Mouse (Mus musculus): Measurements from ENCODE around the gene Klhdc8b. TPM values are rescaled to one million over a fixed set of nuclear protein-coding genes. Genes with fewer than 3 reads are reported as not detected.

Gene Klhdc8b
- 58.1 and 71.8 TPM in 2 replicates for polyA plus RNA-seq (2014; fragmentation: Nextera tagmentation; extraction: Ambion mirVana)

DNA sequence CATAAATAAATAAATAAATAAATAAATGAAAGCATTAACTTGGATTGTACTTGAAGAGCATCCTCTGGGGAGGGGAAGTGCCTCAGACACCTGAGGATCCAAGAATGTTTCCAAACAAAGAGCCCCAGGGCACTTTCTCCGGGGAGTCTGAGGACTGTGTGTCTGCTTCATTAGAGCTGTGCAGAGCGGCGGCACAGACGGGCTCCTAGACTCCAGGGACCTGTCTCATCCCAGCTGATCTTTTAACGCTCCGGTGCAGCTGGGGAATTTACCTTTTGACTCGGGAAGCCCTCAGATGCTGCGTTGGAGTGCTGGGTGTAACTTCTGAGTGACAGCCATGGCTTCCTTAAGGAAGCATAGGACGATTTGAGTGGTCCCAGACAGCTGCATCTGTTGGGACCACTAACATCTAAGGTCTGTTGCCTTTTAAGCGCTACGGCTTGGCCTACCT lies at the start of gene Klhdc8b:
Gene Klhdc8b (minus strand): TSS at position 401 of the 451 bp plus-strand sequence.
- Histone ChIP-seq H3K9me3 (replicated peaks; ENCODE audit: control insufficient read depth, low read length) (no peaks in the 10 kb centered on the region), H3K4me2 (peak within 1 kb of the TSS; percentile 94), H3K4me1 (ENCODE audit: control insufficient read depth, insufficient read depth, low read length) (peaks cover 16% of the 10 kb centered on the region), H3K4me3 (ENCODE audit: low read depth, low read length) (peak within 1 kb of the TSS; percentile 95), H3K9ac (ENCODE audit: low read depth, low read length) (peak within 1 kb of the TSS; percentile 95), H3K27me3 (ENCODE audit: control insufficient read depth, insufficient read depth, low read length) (no peaks in the 10 kb centered on the region), H3K27ac (ENCODE audit: low read depth, low read length) (peak within 1 kb of the TSS; percentile 94), H3K36me3 (ENCODE audit: control insufficient read depth, insufficient read depth, low read length) (peaks cover 23% of the 10 kb centered on the region)
- 27% methylated on average over 11 of the region's 11 CpGs for WGBS (ENCODE audit: insufficient replicate concordance)
- ATAC-seq (replicated peaks; ENCODE audit: insufficient number of reproducible peaks, low FRiP score, low TSS enrichment): 0 out of 2 replicates have a peak, but pooled peaks have one; percentile 1

DNA sequence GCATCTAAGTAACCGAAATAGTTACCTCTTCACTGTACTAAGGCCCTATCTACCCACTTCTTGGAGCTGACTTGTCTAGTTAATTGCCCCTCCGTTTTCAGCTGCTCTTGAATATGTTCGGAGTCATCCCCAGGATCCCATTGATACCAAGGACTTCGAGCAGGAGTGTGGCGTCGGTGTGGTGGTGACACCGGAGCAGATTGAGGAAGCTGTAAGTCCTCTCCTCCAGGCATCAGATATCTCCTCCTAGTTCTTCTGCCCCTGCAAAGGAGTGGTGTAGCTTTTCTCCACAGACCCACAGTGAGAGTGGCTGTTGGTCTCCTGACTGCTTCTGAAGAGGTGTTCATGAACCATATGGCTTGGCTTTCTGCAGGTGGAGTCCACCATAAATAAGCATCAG lies 47.4 kb upstream of the Klhdc8b start:
- Histone ChIP-seq H3K4me2 (peak overlapping the region; percentile 95), H3K9me3 (replicated peaks; ENCODE audit: control insufficient read depth, low read length) (no peaks in the 10 kb centered on the region), H3K4me3 (ENCODE audit: low read depth, low read length) (peak overlapping the region; percentile 73), H3K9ac (ENCODE audit: low read depth, low read length) (peak overlapping the region; percentile 86), H3K27me3 (ENCODE audit: control insufficient read depth, insufficient read depth, low read length) (no peaks in the 10 kb centered on the region), H3K4me1 (ENCODE audit: control insufficient read depth, insufficient read depth, low read length) (peaks cover 8% of the 10 kb centered on the region), H3K27ac (ENCODE audit: low read depth, low read length) (no peak overlapping the region), H3K36me3 (ENCODE audit: control insufficient read depth, insufficient read depth, low read length) (peaks cover 23% of the 10 kb centered on the region)
- ATAC-seq (replicated peaks; ENCODE audit: insufficient number of reproducible peaks, low FRiP score, low TSS enrichment): no peak
- WGBS (ENCODE audit: insufficient replicate concordance): 83% methylated on average over 7 of the region's 7 CpGs

DNA sequence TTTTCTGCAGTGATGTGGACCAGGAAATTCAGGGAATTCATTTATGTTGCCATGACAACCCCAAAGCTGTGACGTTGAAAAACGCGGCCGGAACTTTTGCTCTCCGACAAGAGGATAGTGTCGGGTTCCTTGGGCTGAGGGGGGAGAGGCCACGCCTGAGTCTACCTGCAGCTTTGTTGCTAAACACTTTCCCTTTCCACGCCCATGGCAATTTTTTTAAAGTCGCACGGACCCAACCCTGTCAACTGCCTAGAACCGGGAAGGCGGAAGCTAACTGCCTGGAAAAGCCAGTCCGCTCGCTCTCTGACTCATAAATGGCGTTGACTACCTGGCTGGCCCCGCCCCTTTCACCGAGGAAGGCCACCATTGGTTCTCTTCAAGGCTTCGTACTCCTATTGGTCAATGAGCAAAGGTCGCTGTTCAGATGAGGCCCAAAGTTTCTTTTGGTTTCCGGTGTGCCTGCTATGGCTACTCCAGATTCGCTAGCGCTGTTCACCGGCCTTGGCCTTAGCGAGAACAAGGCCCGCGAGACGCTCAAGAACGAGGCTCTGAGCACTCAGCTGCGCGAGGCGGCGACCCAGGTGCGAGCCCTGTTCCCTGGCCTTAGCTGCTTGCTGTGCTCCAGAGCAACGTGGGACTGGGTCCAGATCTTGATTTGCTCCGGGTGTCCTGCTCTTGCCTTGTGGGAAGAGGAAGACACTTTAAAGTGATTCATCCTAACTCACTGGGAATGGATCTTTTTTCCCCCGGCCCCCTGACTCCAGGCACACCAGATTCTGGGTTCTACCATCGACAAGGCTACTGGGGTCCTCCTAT lies 46.4 kb upstream of the Klhdc8b start, which contains the start of gene Qars:
Gene Qars (plus strand): TSS at position 88 of the 816 bp plus-strand sequence.
- ATAC-seq (replicated peaks; ENCODE audit: insufficient number of reproducible peaks, low FRiP score, low TSS enrichment): peak; percentile 95
- H3K4me3 ChIP-seq (ENCODE audit: low read depth, low read length): peak within 1 kb of the TSS; percentile 73
- H3K4me2 ChIP-seq: peak within 1 kb of the TSS; percentile 95
- WGBS (ENCODE audit: insufficient replicate concordance): under 1% methylated on average over 37 of the region's 37 CpGs
- no peaks in the 10 kb centered on the region for H3K9me3 ChIP-seq (replicated peaks; ENCODE audit: control insufficient read depth, low read length)
- H3K27ac ChIP-seq (ENCODE audit: low read depth, low read length): peak within 1 kb of the TSS; percentile 74
- H3K9ac ChIP-seq (ENCODE audit: low read depth, low read length): peak within 1 kb of the TSS; percentile 86
- peaks cover 24% of the 10 kb centered on the region for H3K36me3 ChIP-seq (ENCODE audit: control insufficient read depth, insufficient read depth, low read length)
- no peaks in the 10 kb centered on the region for H3K27me3 ChIP-seq (ENCODE audit: control insufficient read depth, insufficient read depth, low read length)
- H3K4me1 ChIP-seq (ENCODE audit: control insufficient read depth, insufficient read depth, low read length): peaks cover 8% of the 10 kb centered on the region

DNA sequence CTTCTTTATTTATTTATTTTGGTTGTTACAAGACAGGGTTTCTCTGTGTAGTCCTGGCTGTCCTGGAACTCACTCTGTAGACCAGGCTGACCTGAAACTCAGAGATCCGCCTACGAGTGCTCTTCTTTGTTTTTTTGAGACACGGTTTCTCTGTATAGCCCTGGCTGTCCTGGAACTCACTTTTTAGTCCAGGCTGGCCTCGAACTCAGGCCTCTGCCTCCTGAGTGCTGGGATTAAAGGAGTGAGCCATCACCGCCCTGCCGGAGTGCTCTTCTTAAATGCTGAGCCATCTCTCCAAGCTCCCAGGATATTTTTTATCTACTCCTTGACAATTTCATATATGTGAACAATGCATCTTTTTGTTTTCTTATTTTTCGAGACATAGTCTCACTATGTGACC lies 45.5 kb upstream of the Klhdc8b start:
- peaks cover 17% of the 10 kb centered on the region for H3K36me3 ChIP-seq (ENCODE audit: control insufficient read depth, insufficient read depth, low read length)
- 80% methylated on average over 7 of the region's 7 CpGs for WGBS (ENCODE audit: insufficient replicate concordance)
- peaks cover 8% of the 10 kb centered on the region for H3K4me1 ChIP-seq (ENCODE audit: control insufficient read depth, insufficient read depth, low read length)
- no peak for ATAC-seq (replicated peaks; ENCODE audit: insufficient number of reproducible peaks, low FRiP score, low TSS enrichment)
- H3K27me3 ChIP-seq (ENCODE audit: control insufficient read depth, insufficient read depth, low read length): no peaks in the 10 kb centered on the region
- no peaks in the 10 kb centered on the region for H3K9me3 ChIP-seq (replicated peaks; ENCODE audit: control insufficient read depth, low read length)
- H3K4me3 ChIP-seq (ENCODE audit: low read depth, low read length): peak overlapping the region; percentile 73
- peak overlapping the region; percentile 95 for H3K4me2 ChIP-seq
- H3K9ac ChIP-seq (ENCODE audit: low read depth, low read length): no peak overlapping the region; the same call in 1 of the 2 replicates
- H3K27ac ChIP-seq (ENCODE audit: low read depth, low read length): no peak overlapping the region

DNA sequence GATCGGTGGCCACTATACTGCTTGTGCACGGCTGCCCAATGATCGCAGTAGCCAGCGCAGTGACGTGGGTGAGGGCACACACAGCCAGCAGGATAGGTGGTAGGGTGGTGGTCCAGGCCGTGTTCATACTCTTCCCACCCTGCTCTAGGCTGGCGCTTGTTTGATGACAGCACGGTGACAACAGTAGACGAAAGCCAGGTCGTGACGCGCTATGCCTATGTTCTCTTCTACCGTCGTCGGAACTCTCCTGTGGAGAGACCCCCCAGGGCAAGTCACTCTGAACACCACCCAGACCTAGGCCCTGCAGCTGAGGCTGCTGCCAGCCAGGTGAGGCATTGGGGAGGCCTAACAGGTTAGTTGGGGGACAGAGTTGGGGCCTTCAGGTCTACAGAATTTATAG lies 38.6 kb upstream of the Klhdc8b start:
- no peaks in the 10 kb centered on the region for H3K9me3 ChIP-seq (replicated peaks; ENCODE audit: control insufficient read depth, low read length)
- H3K36me3 ChIP-seq (ENCODE audit: control insufficient read depth, insufficient read depth, low read length): peaks cover 57% of the 10 kb centered on the region
- no peak overlapping the region for H3K9ac ChIP-seq (ENCODE audit: low read depth, low read length)
- H3K4me2 ChIP-seq: no peak overlapping the region
- no peak overlapping the region for H3K4me3 ChIP-seq (ENCODE audit: low read depth, low read length)
- no peaks in the 10 kb centered on the region for H3K4me1 ChIP-seq (ENCODE audit: control insufficient read depth, insufficient read depth, low read length)
- no peak for ATAC-seq (replicated peaks; ENCODE audit: insufficient number of reproducible peaks, low FRiP score, low TSS enrichment)
- no peak overlapping the region for H3K27ac ChIP-seq (ENCODE audit: low read depth, low read length)
- WGBS (ENCODE audit: insufficient replicate concordance): 90% methylated on average over 15 of the region's 15 CpGs
- H3K27me3 ChIP-seq (ENCODE audit: control insufficient read depth, insufficient read depth, low read length): no peaks in the 10 kb centered on the region

DNA sequence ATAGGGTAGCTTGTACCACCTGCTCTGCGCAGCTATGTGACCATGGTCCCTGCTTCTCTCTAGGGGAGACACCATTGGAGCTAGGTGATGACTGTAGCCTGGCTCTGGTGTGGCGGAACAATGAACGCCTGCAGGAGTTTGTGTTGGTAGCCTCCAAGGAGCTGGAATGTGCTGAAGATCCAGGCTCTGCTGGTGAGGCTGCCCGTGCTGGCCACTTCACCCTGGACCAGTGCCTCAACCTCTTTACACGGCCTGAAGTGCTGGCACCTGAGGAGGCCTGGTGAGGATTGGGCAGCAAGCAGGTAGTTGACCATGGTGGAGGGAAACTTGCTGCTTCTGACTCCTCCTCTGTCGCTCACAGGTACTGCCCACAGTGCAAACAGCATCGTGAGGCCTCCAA lies 37.9 kb upstream of the Klhdc8b start:
- H3K9ac ChIP-seq (ENCODE audit: low read depth, low read length): no peak overlapping the region
- H3K4me1 ChIP-seq (ENCODE audit: control insufficient read depth, insufficient read depth, low read length): no peaks in the 10 kb centered on the region
- H3K9me3 ChIP-seq (replicated peaks; ENCODE audit: control insufficient read depth, low read length): no peaks in the 10 kb centered on the region
- 91% methylated on average over 7 of the region's 7 CpGs for WGBS (ENCODE audit: insufficient replicate concordance)
- no peak overlapping the region for H3K27ac ChIP-seq (ENCODE audit: low read depth, low read length)
- peaks cover 64% of the 10 kb centered on the region for H3K36me3 ChIP-seq (ENCODE audit: control insufficient read depth, insufficient read depth, low read length)
- no peak overlapping the region for H3K4me2 ChIP-seq
- no peak for ATAC-seq (replicated peaks; ENCODE audit: insufficient number of reproducible peaks, low FRiP score, low TSS enrichment)
- no peaks in the 10 kb centered on the region for H3K27me3 ChIP-seq (ENCODE audit: control insufficient read depth, insufficient read depth, low read length)
- H3K4me3 ChIP-seq (ENCODE audit: low read depth, low read length): no peak overlapping the region

DNA sequence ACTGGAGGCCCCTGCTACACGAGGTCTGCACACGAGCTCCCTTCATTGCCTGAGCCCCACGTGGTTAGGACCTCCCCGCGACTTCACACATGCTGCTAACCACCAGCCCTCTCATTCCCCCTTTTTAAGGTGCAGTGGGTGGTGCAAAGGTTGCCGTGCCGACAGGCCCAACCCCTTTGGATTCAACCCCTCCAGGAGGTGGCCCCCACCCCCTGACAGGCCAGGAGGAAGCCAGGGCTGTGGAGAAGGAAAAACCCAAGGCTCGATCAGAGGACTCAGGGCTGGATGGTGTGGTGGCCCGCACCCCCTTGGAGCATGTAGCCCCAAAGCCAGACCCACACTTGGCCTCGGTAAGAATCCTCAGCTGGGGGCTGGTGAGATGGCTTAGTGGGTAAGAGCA lies 33.5 kb upstream of the Klhdc8b start:
- no peaks in the 10 kb centered on the region for H3K27me3 ChIP-seq (ENCODE audit: control insufficient read depth, insufficient read depth, low read length)
- no peak overlapping the region for H3K27ac ChIP-seq (ENCODE audit: low read depth, low read length)
- H3K36me3 ChIP-seq (ENCODE audit: control insufficient read depth, insufficient read depth, low read length): peaks cover 66% of the 10 kb centered on the region
- ATAC-seq (replicated peaks; ENCODE audit: insufficient number of reproducible peaks, low FRiP score, low TSS enrichment): no peak
- H3K9me3 ChIP-seq (replicated peaks; ENCODE audit: control insufficient read depth, low read length): no peaks in the 10 kb centered on the region
- no peak overlapping the region for H3K9ac ChIP-seq (ENCODE audit: low read depth, low read length)
- peaks cover 14% of the 10 kb centered on the region for H3K4me1 ChIP-seq (ENCODE audit: control insufficient read depth, insufficient read depth, low read length)
- no peak overlapping the region for H3K4me2 ChIP-seq
- 85% methylated on average over 10 of the region's 10 CpGs for WGBS (ENCODE audit: insufficient replicate concordance)
- no peak overlapping the region for H3K4me3 ChIP-seq (ENCODE audit: low read depth, low read length)

DNA sequence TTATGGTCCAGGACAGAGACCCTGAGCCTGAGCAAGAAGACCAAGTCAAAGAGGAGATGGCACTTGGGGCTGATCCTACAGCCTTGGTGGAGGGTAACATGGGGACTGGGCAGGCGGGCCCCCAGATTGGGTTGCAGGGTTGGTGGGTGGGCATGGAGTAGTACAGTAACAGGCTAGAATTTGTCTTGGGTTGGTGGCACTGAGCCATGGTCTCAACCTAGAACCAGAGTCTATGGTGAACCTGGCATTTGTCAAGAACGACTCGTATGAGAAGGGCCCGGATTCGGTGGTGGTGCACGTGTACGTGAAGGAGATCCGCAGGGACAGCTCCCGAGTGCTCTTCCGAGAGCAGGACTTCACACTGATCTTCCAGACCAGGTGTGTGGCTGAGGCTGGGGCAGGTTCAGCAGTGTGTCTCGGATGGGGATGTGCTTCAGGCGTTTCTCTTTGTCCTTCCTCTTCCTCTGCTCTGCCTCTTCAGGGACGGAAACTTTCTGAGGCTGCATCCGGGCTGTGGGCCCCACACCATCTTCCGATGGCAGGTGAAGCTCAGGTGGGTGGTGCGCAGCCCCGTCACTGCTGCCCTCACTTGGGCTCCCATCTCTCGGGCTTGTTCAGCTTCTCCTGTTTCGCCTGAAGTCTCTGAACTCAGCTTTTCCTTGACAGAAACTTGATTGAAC lies 32.9 kb upstream of the Klhdc8b start:
- peaks cover 15% of the 10 kb centered on the region for H3K4me1 ChIP-seq (ENCODE audit: control insufficient read depth, insufficient read depth, low read length)
- no peak overlapping the region for H3K27ac ChIP-seq (ENCODE audit: low read depth, low read length)
- H3K4me2 ChIP-seq: no peak overlapping the region
- peaks cover 66% of the 10 kb centered on the region for H3K36me3 ChIP-seq (ENCODE audit: control insufficient read depth, insufficient read depth, low read length)
- ATAC-seq (replicated peaks; ENCODE audit: insufficient number of reproducible peaks, low FRiP score, low TSS enrichment): no peak
- H3K9me3 ChIP-seq (replicated peaks; ENCODE audit: control insufficient read depth, low read length): no peaks in the 10 kb centered on the region
- no peak overlapping the region for H3K4me3 ChIP-seq (ENCODE audit: low read depth, low read length)
- H3K9ac ChIP-seq (ENCODE audit: low read depth, low read length): no peak overlapping the region
- H3K27me3 ChIP-seq (ENCODE audit: control insufficient read depth, insufficient read depth, low read length): no peaks in the 10 kb centered on the region
- WGBS (ENCODE audit: insufficient replicate concordance): 91% methylated on average over 19 of the region's 19 CpGs

Measured in heart, embryonic 11.5 days (tissue).